Mouse (Mus musculus) liver, embryonic 16.5 days (tissue): ENCODE results near the gene Defa17. TPM values are rescaled to one million over a fixed set of nuclear protein-coding genes. Genes with fewer than 3 reads are reported as not detected.
"Not testable (repeated sequence)": the region's sequence is repeated elsewhere in the genome, so short reads cannot be mapped to it uniquely, and the experiment has no call there.

Experiments
- ATAC-seq: fragments of 200-750 bp; cut with Nextera tagmentation; 2 replicates; pipeline ENCODE4 v1.8.0; 2017; ENCODE audit warnings: low read depth, mild to moderate bottlenecking, moderate number of reproducible peaks, moderate library complexity
- H3K27ac ChIP-seq: fragments of 300-500 bp; sonication (generic); 2 replicates; pipeline ENCODE4 v1.5.1; 2014; ENCODE audit warnings: mild to moderate bottlenecking, low read length
- H3K27me3 ChIP-seq: fragments of 300-500 bp; sonication (generic); 2 replicates; pipeline ENCODE4 v1.6.1; 2014; ENCODE audit warnings: low read depth, low read length, mixed read lengths; ENCODE audit not compliant: control insufficient read depth, insufficient read depth
- H3K36me3 ChIP-seq: fragments of 300-500 bp; sonication (generic); 2 replicates; pipeline ENCODE4 v1.6.1; 2014; ENCODE audit warnings: mild to moderate bottlenecking; ENCODE audit not compliant: control insufficient read depth, insufficient read depth
- H3K4me1 ChIP-seq: fragments of 300-500 bp; sonication (generic); 2 replicates; pipeline ENCODE4 v1.6.1; 2014; ENCODE audit warnings: low read depth, low read length, mixed read lengths; ENCODE audit not compliant: control insufficient read depth
- H3K4me2 ChIP-seq: fragments of 300-500 bp; sonication (generic); 2 replicates; pipeline ENCODE4 v1.6.1; 2014; ENCODE audit warnings: low read depth, low read length, mixed read lengths
- H3K4me3 ChIP-seq: fragments of 300-500 bp; sonication (generic); 2 replicates; pipeline ENCODE4 v1.5.1; 2014; ENCODE audit warnings: low read depth, mild to moderate bottlenecking, low read length
- H3K9ac ChIP-seq: fragments of 300-500 bp; sonication (generic); 2 replicates; pipeline ENCODE4 v1.6.1; 2014; ENCODE audit warnings: low read depth, low read length
- H3K9me3 ChIP-seq: fragments of 300-500 bp; sonication (generic); replicated peaks from 2 replicates; pipeline ENCODE4 v1.6.1; 2016; ENCODE audit warnings: low read length; ENCODE audit not compliant: control insufficient read depth
- WGBS: fragments of 180-500 bp; shearing (Covaris S2); extraction: QIAGEN DNeasy Blood & Tissue Kit; methylation state at CpG from one replicate; pipeline ENCODE4 v1.1.7; 2014; ENCODE audit not compliant: insufficient replicate concordance; 5-methylcytosine and 5-hydroxymethylcytosine counted together
- polyA plus RNA-seq: library from polyadenylated mRNA; unstranded; fragments of >200 nt; fragmentation: Nextera tagmentation; extraction: Ambion mirVana; gene quantifications from 2 replicates; pipeline ENCODE4 v1.2.1, GENCODE M21; 2015

Gene Defa17
- polyA plus RNA-seq, result 0.34 TPM in 1 of 2 replicates, not detected in the other

GRCm38 (mm10) chr8:21655480-21655879, at the start of gene Defa17:
Defa17 (plus strand) TSS chr8:21655780.
- H3K27ac ChIP-seq, H3K9ac ChIP-seq, H3K4me2 ChIP-seq, H3K4me1 ChIP-seq, ATAC-seq, H3K4me3 ChIP-seq, H3K27me3 ChIP-seq, H3K9me3 ChIP-seq, H3K36me3 ChIP-seq: not testable (repeated sequence)
- WGBS, result no CpG with 5 or more reads among the region's 2 CpGs

GRCm38 (mm10) chr8:21617883-21618282, 37.7 kb upstream of the Defa17 start, which contains the start of gene Defa26:
Defa26 (plus strand) TSS chr8:21618183.
- H3K4me2 ChIP-seq, H3K9me3 ChIP-seq, H3K27ac ChIP-seq, H3K27me3 ChIP-seq, H3K4me3 ChIP-seq, H3K36me3 ChIP-seq, H3K4me1 ChIP-seq, H3K9ac ChIP-seq, ATAC-seq: not testable (repeated sequence)
- no CpG with 5 or more reads among the region's 1 CpGs for WGBS

DNA sequence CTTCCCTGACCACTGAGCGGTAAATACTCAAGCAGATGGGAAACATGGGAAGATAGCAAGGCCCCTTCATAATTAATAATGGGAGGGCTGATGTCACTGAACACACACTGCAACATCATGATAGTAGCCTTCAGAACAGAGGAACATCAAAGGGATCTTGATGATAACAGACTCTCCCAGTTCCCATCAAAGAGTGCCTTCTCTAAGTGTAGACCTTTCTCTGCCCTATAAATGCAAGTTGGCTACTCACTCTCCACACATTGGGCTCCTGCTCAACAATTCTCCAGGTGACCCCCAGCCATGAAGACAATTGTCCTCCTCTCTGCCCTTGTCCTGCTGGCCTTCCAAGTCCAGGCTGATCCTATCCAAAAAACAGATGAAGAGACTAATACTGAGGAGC, 9.9 kb downstream of the Defa17 start, which contains the start of gene Defa34:
Defa34 (plus strand) TSS at position 301 of the 400 bp plus-strand sequence.
- not testable (repeated sequence) for H3K4me3 ChIP-seq, H3K27me3 ChIP-seq, H3K4me1 ChIP-seq, H3K4me2 ChIP-seq, ATAC-seq, H3K9me3 ChIP-seq, H3K36me3 ChIP-seq, H3K9ac ChIP-seq, H3K27ac ChIP-seq
- WGBS, result no CpG with 5 or more reads among the region's 1 CpGs

GRCm38 (mm10) chr8:21703545-21703944, 48.0 kb downstream of the Defa17 start, which contains the start of gene AY761184:
AY761184 (minus strand) TSS chr8:21703645.
- not testable (repeated sequence) for ATAC-seq

More at GRCm38 (mm10) chr8:21703545-21703944, 48.0 kb downstream of the Defa17 start, which contains the start of gene AY761184:
- not testable (repeated sequence) for H3K4me3 ChIP-seq, H3K9me3 ChIP-seq, H3K36me3 ChIP-seq, H3K4me2 ChIP-seq, H3K4me1 ChIP-seq, H3K27me3 ChIP-seq, H3K27ac ChIP-seq, H3K9ac ChIP-seq
- 56% methylated on average over 2 of the region's 2 CpGs for WGBS

Other genes with a start within 250 kb of the Defa17 start
- gene Defa36, start 228.4 kb upstream of the Defa17 start, polyA plus RNA-seq, result not detected in 2 replicates
- gene Gm7849, start 199.2 kb upstream of the Defa17 start, polyA plus RNA-seq, result not detected in 2 replicates
- not detected in 2 replicates for gene Defa20, start 146.5 kb upstream of the Defa17 start, polyA plus RNA-seq
- not detected in 2 replicates for gene Defa32, start 126.7 kb upstream of the Defa17 start, polyA plus RNA-seq
- gene Defa37, start 90.4 kb upstream of the Defa17 start, polyA plus RNA-seq, result not detected in 2 replicates
- not detected in 2 replicates for gene Defa28, start 72.8 kb upstream of the Defa17 start, polyA plus RNA-seq
- gene Gm7861, start 61.3 kb upstream of the Defa17 start, polyA plus RNA-seq, result not detected in 2 replicates
- not detected in 2 replicates for gene Defa26, start 37.6 kb upstream of the Defa17 start, polyA plus RNA-seq
- not detected in 2 replicates for gene Defa34, start 10.0 kb downstream of the Defa17 start, polyA plus RNA-seq
- not detected in 2 replicates for gene AY761184, start 47.9 kb downstream of the Defa17 start, polyA plus RNA-seq
- gene Defa24, start 78.7 kb downstream of the Defa17 start, polyA plus RNA-seq, result 0.63 TPM in 1 of 2 replicates, not detected in the other
- gene Defb50, start 167.8 kb downstream of the Defa17 start, polyA plus RNA-seq, result not detected in 2 replicates
- gene Defb2, start 184.1 kb downstream of the Defa17 start, polyA plus RNA-seq, result not detected in 2 replicates
- not detected in 2 replicates for gene Defb10, start 203.1 kb downstream of the Defa17 start, polyA plus RNA-seq
- gene Defb9, start 229.6 kb downstream of the Defa17 start, polyA plus RNA-seq, result not detected in 2 replicates